Mouse (Mus musculus) C2C12 (cell line): Measurements from ENCODE around the gene Efcab5. TPM values are rescaled to one million over a fixed set of nuclear protein-coding genes. Genes with fewer than 3 reads are reported as not detected.
A peak's percentile ranks its signal among the peaks of the same experiment; 100 is the strongest.

Source experiments
- H3K27me3 ChIP-seq: one replicate; pipeline ENCODE4 v1.6.1; 2011; ENCODE audit not compliant: control insufficient read depth, insufficient read depth, insufficient read length
- H3K36me3 ChIP-seq: one replicate; pipeline ENCODE4 v1.6.1; 2011; ENCODE audit not compliant: control insufficient read depth, insufficient read depth
- H3K4me3 ChIP-seq: one replicate; pipeline ENCODE4 v1.5.1; 2011; ENCODE audit warnings: mild to moderate bottlenecking, control low read depth; ENCODE audit not compliant: poor library complexity, insufficient read depth, severe bottlenecking
- H3K79me2 ChIP-seq: one replicate; pipeline ENCODE4 v1.6.1; 2011; ENCODE audit not compliant: control insufficient read depth, insufficient read depth
- H3K79me3 ChIP-seq: one replicate; pipeline ENCODE4 v1.6.1; 2011; ENCODE audit warnings: low read depth, control low read depth
- H3ac ChIP-seq: one replicate; pipeline ENCODE3; 2011; ENCODE audit warnings: low read depth; ENCODE audit not compliant: control insufficient read depth, insufficient read length
- CEBPB ChIP-seq: IDR thresholded peaks from one replicate; pipeline ENCODE4 v1.6.1; 2011; ENCODE audit warnings: low read depth, mild to moderate bottlenecking, control low read depth, moderate library complexity
- CTCF ChIP-seq: IDR thresholded peaks from one replicate; pipeline ENCODE4 v1.5.1; 2011; ENCODE audit not compliant: control insufficient read depth, insufficient read depth, insufficient read length
- FOSL1 ChIP-seq: IDR thresholded peaks from one replicate; pipeline ENCODE4 v1.8.0; 2011; ENCODE audit warnings: mild to moderate bottlenecking, low read length; ENCODE audit not compliant: poor library complexity, insufficient read depth, severe bottlenecking
- MAX ChIP-seq: IDR thresholded peaks from one replicate; pipeline ENCODE4 v1.6.1; 2011; ENCODE audit warnings: mild to moderate bottlenecking, control low read depth
- MYOD1 ChIP-seq: IDR thresholded peaks from one replicate; pipeline ENCODE4 v1.6.1; 2011; ENCODE audit warnings: low read depth; ENCODE audit not compliant: control insufficient read depth, insufficient read length
- MYOG ChIP-seq: IDR thresholded peaks from one replicate; pipeline ENCODE4 v1.6.1; 2011; ENCODE audit not compliant: control insufficient read depth, insufficient read length; ENCODE audit errors: extremely low read depth
- USF1 ChIP-seq: IDR thresholded peaks from one replicate; pipeline ENCODE4 v1.6.1; 2011; ENCODE audit warnings: low read depth, mild to moderate bottlenecking, control low read depth, moderate library complexity
- microRNA-seq: library from miRNA; unstranded; fragments of <30 nt; microRNA quantifications from one replicate; pipeline ENCODE4, GENCODE M21; 2019; ENCODE audit warnings: borderline microRNAs expressed
- polyA plus RNA-seq: library from polyadenylated mRNA; unstranded; fragments of >200 nt; fragmentation: generic; extraction: Trizol; gene quantifications from one replicate; pipeline ENCODE4 v1.2.1, GENCODE M21; 2012; ENCODE audit warnings: missing spikeins

Efcab5 gene
- polyA plus RNA-seq, 1 experiment, result 0.05 TPM

- Histone ChIP-seq H3ac (no peak overlapping the region), H3K79me3 (peaks cover 54% of the 10 kb centered on the region), H3K27me3 (no peaks in the 10 kb centered on the region), H3K36me3 (peaks cover 48% of the 10 kb centered on the region), H3K79me2 (peaks cover 96% of the 10 kb centered on the region), H3K4me3 (no peak overlapping the region)
- TF ChIP-seq FOSL1 (no peak), USF1 (no peak), MYOD1 (no peak), MYOG (no peak), MAX (no peak), CTCF (no peak), CEBPB (no peak)
Measured at GRCm38 (mm10) chr11:77070721-77071120, 118.0 kb downstream of the Efcab5 start.

- Histone ChIP-seq H3K36me3 (peaks cover 31% of the 10 kb centered on the region), H3K79me2 (peaks cover 97% of the 10 kb centered on the region), H3K27me3 (no peaks in the 10 kb centered on the region), H3ac (no peak overlapping the region), H3K79me3 (peaks cover 55% of the 10 kb centered on the region), H3K4me3 (no peak overlapping the region)
- no peak for TF ChIP-seq MYOG
- TF ChIP-seq MYOD1, result no peak
- TF ChIP-seq USF1, result no peak
- no peak for TF ChIP-seq CEBPB
- no peak for TF ChIP-seq MAX
- TF ChIP-seq CTCF, result no peak
- no peak for TF ChIP-seq FOSL1
Measured at GRCm38 (mm10) chr11:77068825-77069224, 119.9 kb downstream of the Efcab5 start.

- peaks cover 60% of the 10 kb centered on the region for H3K79me3 ChIP-seq
- H3ac ChIP-seq, result no peak overlapping the region
- H3K27me3 ChIP-seq, result no peaks in the 10 kb centered on the region
- peaks cover 17% of the 10 kb centered on the region for H3K36me3 ChIP-seq
- no peak overlapping the region for H3K4me3 ChIP-seq
- TF ChIP-seq FOSL1 (no peak), USF1 (no peak), CEBPB (no peak), MYOD1 (no peak), MAX (no peak), CTCF (no peak), MYOG (no peak)
- H3K79me2 ChIP-seq, result peaks cover 93% of the 10 kb centered on the region
Measured at GRCm38 (mm10) chr11:77063406-77063805, 125.4 kb downstream of the Efcab5 start.

- H3K36me3 ChIP-seq, result peaks cover 13% of the 10 kb centered on the region
- TF ChIP-seq MYOG (no peak), MYOD1 (no peak), CEBPB (no peak), MAX (peak; percentile 96), CTCF (no peak), USF1 (peak; percentile 53), FOSL1 (no peak)
- no peaks in the 10 kb centered on the region for H3K27me3 ChIP-seq
- peaks cover 52% of the 10 kb centered on the region for H3K79me3 ChIP-seq
- H3K4me3 ChIP-seq, result no peak overlapping the region
- H3K79me2 ChIP-seq, result peaks cover 93% of the 10 kb centered on the region
- no peak overlapping the region for H3ac ChIP-seq
Measured at GRCm38 (mm10) chr11:77061951-77062350, 126.8 kb downstream of the Efcab5 start.

- Histone ChIP-seq H3K36me3 (peaks cover 28% of the 10 kb centered on the region), H3K79me3 (no peaks in the 10 kb centered on the region), H3K79me2 (no peaks in the 10 kb centered on the region), H3K27me3 (peaks cover 3% of the 10 kb centered on the region), H3K4me3 (no peak overlapping the region), H3ac (no peak overlapping the region)
- TF ChIP-seq CTCF (no peak), FOSL1 (no peak), MYOG (no peak), USF1 (no peak), MYOD1 (no peak), MAX (no peak), CEBPB (no peak)
Measured at GRCm38 (mm10) chr11:77042816-77043215, 146.0 kb downstream of the Efcab5 start.

GRCm38 (mm10) chr11:77041891-77042290 is 146.9 kb downstream of the Efcab5 start:
- Histone ChIP-seq H3K27me3 (peaks cover 3% of the 10 kb centered on the region), H3ac (no peak overlapping the region), H3K79me2 (no peaks in the 10 kb centered on the region), H3K4me3 (no peak overlapping the region), H3K79me3 (no peaks in the 10 kb centered on the region), H3K36me3 (peaks cover 19% of the 10 kb centered on the region)
- TF ChIP-seq FOSL1 (no peak), USF1 (no peak), CEBPB (no peak), MAX (no peak), MYOD1 (no peak), CTCF (no peak), MYOG (no peak)

Small RNA genes lying within 50 kb of the gene (microRNA-seq; reads per million reads assigned to microRNA genes)
- 4,030 reads per million, percentile 92 among the genes with 10 or more reads in this experiment for gene Mir423

Other genes starting within 250 kb of the Efcab5 start
- gene Slc6a4, start 190.4 kb downstream of the Efcab5 start, polyA plus RNA-seq, result 0.06 TPM
- 2.7 TPM for gene Nsrp1, start 110.5 kb downstream of the Efcab5 start, polyA plus RNA-seq
- gene Ssh2, start 27.3 kb upstream of the Efcab5 start, polyA plus RNA-seq, result 2.7 TPM